Mouse (Mus musculus) heart, adult 8-10 months (tissue): ENCODE results near the gene Ufc1. TPM values are rescaled to one million over a fixed set of nuclear protein-coding genes. Genes with fewer than 3 reads are reported as not detected.
"Not testable (repeated sequence)": the region's sequence is repeated elsewhere in the genome, so short reads cannot be mapped to it uniquely, and the experiment has no call there.

Source experiments
- DNase-seq: peaks from one replicate; pipeline ENCODE4 v3.0.0; 2022; ENCODE audit warnings: low spot score
- total RNA-seq, 4 experiments: library from RNA; stranded (reverse); gene quantifications; 2 replicates each; pipeline ENCODE4 v1.2.4; 2022

Ufc1 gene
- total RNA-seq, 4 experiments from 2014 or later = 88.2 to 96.3 (median 90.7) TPM

- DNase-seq = peak; percentile 46
Observed at GRCm38 (mm10) chr1:171248386-171249226, 46.2 kb downstream of the Ufc1 start.

GRCm38 (mm10) chr1:171247916-171248315 lies 46.9 kb downstream of the Ufc1 start:
- DNase-seq = peak; percentile 68

DNA sequence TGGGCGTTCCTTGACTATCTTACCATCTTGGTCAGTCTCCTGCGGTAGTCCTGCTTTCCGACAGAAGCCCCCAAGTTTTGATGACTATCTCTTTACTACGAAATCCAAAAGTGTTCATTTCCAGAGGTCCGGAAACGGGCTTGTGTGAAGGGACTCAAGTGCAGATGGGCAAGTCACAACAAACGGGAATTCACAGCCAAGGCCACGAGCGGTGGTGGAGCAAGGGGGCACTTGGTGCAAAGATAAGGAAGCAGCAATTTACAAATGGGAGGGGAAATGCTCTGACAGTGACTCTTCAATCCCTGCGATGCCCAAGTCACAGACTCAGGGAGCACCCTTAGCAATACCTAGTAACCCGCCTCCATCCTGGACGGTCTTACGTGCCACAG lies 47.4 kb downstream of the Ufc1 start:
- DNase-seq = no peak

- DNase-seq = peak; percentile 98
Observed at GRCm38 (mm10) chr1:171246709-171247452, 47.9 kb downstream of the Ufc1 start.

GRCm38 (mm10) chr1:171245353-171245752 lies 49.5 kb downstream of the Ufc1 start:
- no peak for DNase-seq

GRCm38 (mm10) chr1:171241952-171242351 lies 52.9 kb downstream of the Ufc1 start:
- not testable (repeated sequence) for DNase-seq

- DNase-seq = no peak
Observed at GRCm38 (mm10) chr1:171240911-171241310, 53.9 kb downstream of the Ufc1 start.

- peak; percentile 74 for DNase-seq
Observed at GRCm38 (mm10) chr1:171239992-171240744, 54.7 kb downstream of the Ufc1 start.

Other genes starting within 250 kb of the Ufc1 start
- 10 to 100 TPM in 2 of 4 experiments, 1 to 10 TPM in 2; 7.8 to 13.7 (median 9.7) TPM for gene Fcgr3, start 230.1 kb downstream of the Ufc1 start, total RNA-seq
- 1 to 10 TPM in 1 of 4 experiments, under 1 TPM in 3; 0.60 to 2.0 (median 0.88) TPM for gene Cfap126, start 181.1 kb downstream of the Ufc1 start, total RNA-seq
- 1,000 to 10,000 TPM; 1,259 to 1,304 (median 1,268) TPM for gene Sdhc, start 144.4 kb downstream of the Ufc1 start, total RNA-seq
- under 1 TPM in 2 of 4 experiments, not detected in 2; 0.31 to 0.41 TPM for gene Mpz, start 144.3 kb downstream of the Ufc1 start, total RNA-seq
- 100 to 1,000 TPM; 193 to 360 (median 253) TPM for gene Pcp4l1, start 98.8 kb downstream of the Ufc1 start, total RNA-seq
- not detected for gene Nr1i3, start 81.1 kb downstream of the Ufc1 start, total RNA-seq
- gene Tomm40l, start 72.5 kb downstream of the Ufc1 start, total RNA-seq = 100 to 1,000 TPM in 1 of 4 experiments, 10 to 100 TPM in 3; 94.3 to 111 (median 97.4) TPM
- gene Apoa2, start 70.0 kb downstream of the Ufc1 start, total RNA-seq = 1 to 10 TPM; 1.8 to 4.9 (median 1.9) TPM
- 10 to 100 TPM in 2 of 4 experiments, 1 to 10 TPM in 2; 8.2 to 14.4 (median 11.5) TPM for gene Fcer1g, start 60.7 kb downstream of the Ufc1 start, total RNA-seq
- under 1 TPM; 0.19 to 0.60 (median 0.25) TPM for gene Adamts4, start 44.6 kb downstream of the Ufc1 start, total RNA-seq
- gene Ndufs2, start 43.6 kb downstream of the Ufc1 start, total RNA-seq = 1,000 to 10,000 TPM; 1,619 to 1,708 (median 1,672) TPM
- 10 to 100 TPM; 15.4 to 20.8 (median 19.1) TPM for gene B4galt3, start 24.7 kb downstream of the Ufc1 start, total RNA-seq
- 10 to 100 TPM; 11.9 to 16.6 (median 12.7) TPM for gene Ppox, start 13.8 kb downstream of the Ufc1 start, total RNA-seq
- gene Usp21, start 7.0 kb downstream of the Ufc1 start, total RNA-seq = 10 to 100 TPM; 18.9 to 21.1 (median 19.9) TPM
- gene Dedd, start 34.1 kb upstream of the Ufc1 start, total RNA-seq = 10 to 100 TPM; 21.2 to 26.1 (median 21.9) TPM
- gene Nit1, start 50.6 kb upstream of the Ufc1 start, total RNA-seq = 10 to 100 TPM; 26.9 to 36.8 (median 29.4) TPM
- gene Pfdn2, start 50.6 kb upstream of the Ufc1 start, total RNA-seq = 100 to 1,000 TPM in 1 of 4 experiments, 10 to 100 TPM in 3; 55.3 to 103 (median 78.2) TPM
- under 1 TPM in 1 of 4 experiments, not detected in 3; 0.16 TPM for gene Klhdc9, start 65.8 kb upstream of the Ufc1 start, total RNA-seq
- under 1 TPM in 3 of 4 experiments, not detected in 1; 0.11 to 0.38 (median 0.25) TPM for gene Nectin4, start 75.1 kb upstream of the Ufc1 start, total RNA-seq
- 1 to 10 TPM; 1.7 to 3.0 (median 2.0) TPM for gene Arhgap30, start 93.9 kb upstream of the Ufc1 start, total RNA-seq
- gene Usf1, start 116.3 kb upstream of the Ufc1 start, total RNA-seq = 10 to 100 TPM; 43.0 to 48.4 (median 45.2) TPM
- gene Tstd1, start 123.8 kb upstream of the Ufc1 start, total RNA-seq = 1 to 10 TPM in 3 of 4 experiments, under 1 TPM in 1; 0.75 to 2.0 (median 1.3) TPM
- 10 to 100 TPM; 34.5 to 36.2 (median 35.6) TPM for gene F11r, start 142.5 kb upstream of the Ufc1 start, total RNA-seq
- 1 to 10 TPM; 1.8 to 2.8 (median 2.1) TPM for gene Alyref2, start 208.5 kb upstream of the Ufc1 start, total RNA-seq
- not detected for gene Itln1, start 240.3 kb upstream of the Ufc1 start, total RNA-seq